Mouse (Mus musculus): Measurements from ENCODE around the gene 4931428L18Rik.
"Not testable (repeated sequence)": the region's sequence is repeated elsewhere in the genome, so short reads cannot be mapped to it uniquely, and the experiment has no call there.

4931428L18Rik gene

GRCm38 (mm10) chr1:31064817-31065740 is 157.4 kb downstream of the 4931428L18Rik start:
- no peak for ATAC-seq (ENCODE audit: insufficient number of reproducible peaks, low FRiP score, low TSS enrichment)

- no peak for ATAC-seq (ENCODE audit: insufficient number of reproducible peaks, low FRiP score, low TSS enrichment)
These were observed 162.7 kb downstream of the 4931428L18Rik start for GRCm38 (mm10) chr1:31059806-31060205.

- ATAC-seq (ENCODE audit: insufficient number of reproducible peaks, low FRiP score, low TSS enrichment), result no peak
These were observed 163.6 kb downstream of the 4931428L18Rik start for GRCm38 (mm10) chr1:31058861-31059351.

- no peak for ATAC-seq (ENCODE audit: insufficient number of reproducible peaks, low FRiP score, low TSS enrichment)
These were observed 164.3 kb downstream of the 4931428L18Rik start for GRCm38 (mm10) chr1:31058196-31058595.

GRCm38 (mm10) chr1:31051370-31051921 is 171.0 kb downstream of the 4931428L18Rik start:
- ATAC-seq (ENCODE audit: insufficient number of reproducible peaks, low FRiP score, low TSS enrichment), result no peak

GRCm38 (mm10) chr1:31049954-31050652 is 172.4 kb downstream of the 4931428L18Rik start:
- ATAC-seq (ENCODE audit: insufficient number of reproducible peaks, low FRiP score, low TSS enrichment), result no peak

- ATAC-seq (ENCODE audit: insufficient number of reproducible peaks, low FRiP score, low TSS enrichment), result no peak
These were observed 179.3 kb downstream of the 4931428L18Rik start for GRCm38 (mm10) chr1:31043208-31043607.

GRCm38 (mm10) chr1:31042793-31043192 is 179.7 kb downstream of the 4931428L18Rik start:
- no peak for ATAC-seq (ENCODE audit: insufficient number of reproducible peaks, low FRiP score, low TSS enrichment)

DNA sequence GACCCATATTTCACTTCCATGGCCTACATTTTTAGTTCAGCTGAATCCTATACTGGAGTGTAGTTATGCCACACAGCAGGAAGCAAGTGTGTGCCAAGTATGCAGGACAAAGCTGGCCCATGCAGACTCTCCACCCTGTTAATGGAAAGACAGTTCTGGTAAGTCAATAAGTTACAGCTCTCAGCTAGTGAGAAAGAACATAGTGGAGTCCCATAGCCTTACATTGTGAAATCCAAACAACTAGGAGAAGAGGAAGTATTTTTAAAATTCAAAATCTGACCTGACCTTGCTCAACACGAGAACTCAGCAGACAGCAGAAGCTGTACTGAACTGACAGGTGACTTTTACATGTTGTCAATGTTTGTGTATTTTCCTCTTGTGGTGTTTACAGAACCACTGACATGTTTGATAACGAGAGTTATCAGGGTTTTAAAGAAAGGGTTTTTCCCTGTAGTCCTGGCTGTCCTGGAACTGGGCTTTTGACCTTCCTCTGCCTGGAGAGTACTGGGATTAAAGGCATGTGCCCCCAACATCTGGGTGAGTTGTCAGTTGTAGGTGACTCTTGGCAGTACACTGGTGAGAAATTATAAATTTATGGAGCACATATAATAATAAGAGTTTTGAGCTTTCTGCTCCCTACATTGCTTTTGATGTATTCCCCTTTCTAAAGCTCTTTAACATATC is 188.5 kb downstream of the 4931428L18Rik start:
- peak; percentile 15; the same call in 1 of the 2 replicates for ATAC-seq (ENCODE audit: insufficient number of reproducible peaks, low FRiP score, low TSS enrichment)

DNA sequence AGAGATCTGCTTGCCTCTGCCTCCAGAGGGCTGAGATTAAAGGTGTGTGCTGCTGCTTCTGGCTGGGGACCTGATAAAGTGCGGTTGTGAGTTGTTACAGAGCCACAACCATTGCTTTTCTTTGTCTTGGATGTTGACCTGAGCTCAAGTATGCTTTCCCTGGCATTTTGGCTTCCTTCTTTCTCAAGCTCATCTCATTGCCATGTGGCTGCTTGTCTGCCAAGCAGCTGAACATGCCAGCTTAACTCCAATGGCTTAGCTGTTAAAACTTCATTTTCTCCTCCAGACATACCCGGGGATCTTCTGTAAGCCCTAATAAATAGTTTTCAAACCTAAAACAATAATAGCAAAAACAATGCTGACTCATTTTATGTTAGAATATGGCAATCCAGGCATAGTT is 190.1 kb downstream of the 4931428L18Rik start:
- no peak for ATAC-seq (ENCODE audit: insufficient number of reproducible peaks, low FRiP score, low TSS enrichment)

DNA sequence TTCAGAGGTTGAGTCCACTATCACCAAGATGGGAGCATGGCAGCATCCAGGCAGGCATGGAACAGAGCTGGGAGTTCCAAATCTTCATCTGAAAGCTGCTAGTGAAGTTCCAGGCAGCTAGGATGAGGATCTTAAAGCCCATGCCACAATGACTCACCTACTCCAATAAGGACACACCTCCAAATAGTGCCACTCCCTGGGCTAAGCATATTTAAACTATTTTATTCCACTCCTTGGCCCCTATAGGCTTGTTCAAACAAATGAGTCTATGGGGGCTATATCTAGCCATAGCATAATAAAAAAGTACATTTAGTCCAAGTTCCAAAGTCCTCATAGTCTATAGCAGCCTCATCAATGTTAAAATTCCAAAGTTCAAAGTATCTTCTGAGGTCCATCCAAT is 199.3 kb downstream of the 4931428L18Rik start:
- no peak for ATAC-seq (ENCODE audit: insufficient number of reproducible peaks, low FRiP score, low TSS enrichment)

GRCm38 (mm10) chr1:31019283-31019682 is 203.2 kb downstream of the 4931428L18Rik start:
- ATAC-seq (ENCODE audit: insufficient number of reproducible peaks, low FRiP score, low TSS enrichment), result no peak

- no peak for ATAC-seq (ENCODE audit: insufficient number of reproducible peaks, low FRiP score, low TSS enrichment)
These were observed 205.1 kb downstream of the 4931428L18Rik start for GRCm38 (mm10) chr1:31017377-31017776.

DNA sequence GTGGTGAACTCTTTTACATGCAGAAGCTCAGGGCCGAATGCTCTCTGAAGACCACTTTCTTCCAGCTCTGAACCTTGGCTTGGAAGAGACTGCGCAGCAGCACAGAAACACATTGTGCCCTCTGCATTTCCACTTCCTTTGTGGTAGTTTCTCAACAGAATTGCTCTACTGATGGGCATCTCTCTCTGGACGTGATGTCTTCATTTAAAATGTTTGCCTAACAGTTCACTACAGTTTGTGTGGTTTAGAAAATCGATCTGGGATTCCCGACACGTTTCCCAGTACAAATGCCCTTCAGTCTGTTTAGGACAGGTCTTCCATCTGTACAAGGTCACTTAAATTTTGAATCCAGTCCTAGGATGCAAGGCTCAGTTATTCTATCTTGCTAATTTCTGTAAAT is 206.4 kb downstream of the 4931428L18Rik start:
- ATAC-seq (ENCODE audit: insufficient number of reproducible peaks, low FRiP score, low TSS enrichment), result no peak

GRCm38 (mm10) chr1:31015261-31015660 is 207.2 kb downstream of the 4931428L18Rik start:
- ATAC-seq (ENCODE audit: insufficient number of reproducible peaks, low FRiP score, low TSS enrichment), result no peak

GRCm38 (mm10) chr1:30977868-30978267 is 244.6 kb downstream of the 4931428L18Rik start, which contains the start of gene AC153137.1:
Gene AC153137.1, minus strand, starts transcription at chr1:30977968.
- ATAC-seq (ENCODE audit: insufficient number of reproducible peaks, low FRiP score, low TSS enrichment), result not testable (repeated sequence)

GRCm38 (mm10) chr1:30977239-30977638 is 245.2 kb downstream of the 4931428L18Rik start:
- ATAC-seq (ENCODE audit: insufficient number of reproducible peaks, low FRiP score, low TSS enrichment), result not testable (repeated sequence)

GRCm38 (mm10) chr1:30951795-30952194 is 270.7 kb downstream of the 4931428L18Rik start:
- no peak for ATAC-seq (ENCODE audit: insufficient number of reproducible peaks, low FRiP score, low TSS enrichment)

DNA sequence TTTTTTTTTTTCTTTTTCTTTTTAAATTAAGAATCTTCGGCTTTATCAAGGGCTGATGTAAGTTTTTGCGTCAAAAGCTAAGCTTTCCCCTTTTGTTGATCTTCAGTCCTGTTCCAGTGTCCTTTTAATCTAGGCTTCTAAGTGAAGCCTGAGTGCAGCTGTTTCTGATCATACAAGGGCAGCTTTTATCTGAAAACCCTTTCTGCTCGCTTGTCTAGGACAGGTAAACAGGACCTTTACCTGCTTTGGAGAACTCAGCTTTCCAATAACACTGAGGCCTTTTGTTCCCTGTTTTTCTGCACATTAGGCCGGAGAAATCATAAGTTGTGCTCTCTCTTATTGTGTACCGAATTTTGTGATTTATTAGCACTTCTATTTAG is 272.0 kb downstream of the 4931428L18Rik start:
- no peak for ATAC-seq (ENCODE audit: insufficient number of reproducible peaks, low FRiP score, low TSS enrichment)

Data from cerebellum, adult (tissue).